Mouse (Mus musculus): ENCODE results near the gene Tymp.

The Tymp gene

GRCm38 (mm10) chr15:89326441-89326840, 50.4 kb downstream of the Tymp start:
- DNase-seq (ENCODE audit: low spot score), result no peak

DNA sequence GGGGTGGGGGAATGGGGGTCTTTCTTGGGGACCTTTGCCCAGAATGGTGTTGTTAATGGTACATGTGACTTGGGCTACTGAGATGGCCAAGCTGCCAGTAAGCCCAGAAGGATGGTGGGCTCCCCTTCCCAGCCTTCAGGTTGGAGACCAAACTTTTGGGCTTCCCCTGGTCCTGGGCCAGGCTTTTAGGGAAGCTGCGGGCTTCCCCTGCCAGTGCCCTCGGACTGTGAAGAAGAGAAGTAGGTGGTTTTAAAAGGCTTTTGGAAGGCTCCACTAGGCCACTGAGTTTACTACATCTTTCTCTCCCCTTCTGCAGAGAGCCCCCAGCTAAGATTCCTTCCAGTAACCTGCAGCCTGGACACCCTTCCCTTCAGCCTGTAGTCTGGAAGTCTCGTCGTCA, 53.2 kb downstream of the Tymp start:
- DNase-seq (ENCODE audit: low spot score), result no peak

DNA sequence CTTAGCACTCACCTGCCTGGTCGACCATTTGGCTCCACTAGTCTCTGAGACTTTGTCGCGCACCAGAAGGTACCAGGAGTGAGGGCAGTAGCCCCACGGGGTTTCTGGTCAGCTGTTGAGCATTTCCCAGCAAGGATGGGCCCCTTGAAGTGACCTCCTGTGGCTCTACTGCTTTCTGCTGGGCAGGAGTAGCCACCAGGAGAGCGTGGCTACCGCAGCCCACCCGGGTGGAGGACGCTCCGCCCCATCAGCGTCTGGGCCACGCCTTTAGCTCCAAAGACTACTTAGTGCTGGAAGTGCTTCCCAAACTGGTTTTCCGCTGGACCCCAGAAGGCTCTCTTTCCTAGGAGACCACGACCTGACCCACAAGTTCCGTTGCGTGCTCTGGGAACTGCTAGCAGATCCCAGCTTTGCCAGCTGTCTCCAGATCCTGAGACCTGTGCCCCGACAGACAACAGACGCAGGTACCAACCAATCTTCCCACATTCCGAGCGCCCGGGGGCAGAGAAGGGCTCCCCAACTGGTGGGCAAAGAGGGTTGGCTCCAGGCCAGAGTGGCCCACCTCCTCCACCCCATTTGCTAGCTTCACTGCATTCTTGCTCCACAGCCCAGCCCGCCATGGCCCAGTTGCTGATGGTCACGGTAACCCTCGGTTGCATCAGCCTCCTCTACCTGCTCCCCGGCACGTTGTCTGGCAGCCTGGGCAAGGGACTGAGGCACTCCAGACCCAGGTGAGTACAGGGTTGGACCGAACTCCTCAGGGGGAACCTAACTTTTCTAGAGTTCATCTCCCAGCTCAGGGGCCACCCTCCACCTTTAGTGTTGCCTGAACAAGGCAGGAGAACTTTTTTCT, 53.9 kb downstream of the Tymp start, which contains the start of gene Adm2:
Gene Adm2 (plus strand): TSS at position 51 of the 853 bp plus-strand sequence.
- DNase-seq (ENCODE audit: low spot score), result no peak
